Mouse (Mus musculus) lung, adult 2 months (tissue): ENCODE measurements at regions not wholly inside any gene's neighbourhood (a gene's known extent, or its start where the extent isn't known, plus 50 kb on each side); places are given as distances from the start of the nearest gene placed in this dataset.

Experiments
- CTCF ChIP-seq: fragments of 200-500 bp; IDR thresholded peaks from 2 replicates; pipeline ENCODE4 v1.5.1; 2011; ENCODE audit warnings: mild to moderate bottlenecking, low read length, control low read depth; ENCODE audit not compliant: insufficient read depth
- POLR2A ChIP-seq: fragments of 200-500 bp; IDR thresholded peaks from 2 replicates; pipeline ENCODE4 v1.6.1; 2011; ENCODE audit warnings: low read depth, mild to moderate bottlenecking, control low read depth, low read length, borderline replicate concordance; ENCODE audit errors: extremely low read depth

DNA sequence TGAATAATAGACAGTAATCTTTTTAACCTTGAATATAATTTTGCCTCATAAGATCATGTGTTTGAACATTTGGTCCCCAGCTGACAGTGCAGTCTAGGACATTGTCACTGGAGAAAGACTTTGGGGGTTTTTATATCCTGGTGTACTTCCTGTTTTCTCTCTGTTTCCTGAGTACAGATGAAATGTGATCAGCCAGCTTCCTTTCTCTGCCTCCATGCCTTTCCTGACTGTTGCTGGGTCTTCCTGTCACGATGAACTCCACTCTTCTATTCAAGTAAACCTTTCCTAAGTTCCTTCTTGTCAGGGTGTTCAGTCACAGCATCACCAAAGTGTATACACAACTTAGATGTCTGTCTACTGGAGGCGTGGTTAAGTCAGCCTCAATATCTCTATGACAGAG lies 59.6 kb downstream of the Klf4 start:
- no peak for TF ChIP-seq CTCF
- no peak for TF ChIP-seq POLR2A
